Mouse (Mus musculus) gastrocnemius, postnatal 4 days (tissue): Measurements from ENCODE around the gene Usp34. TPM values are rescaled to one million over a fixed set of nuclear protein-coding genes. Genes with fewer than 3 reads are reported as not detected.
"Not testable (repeated sequence)": the region's sequence is repeated elsewhere in the genome, so short reads cannot be mapped to it uniquely, and the experiment has no call there.

Experiments
- DNase-seq, 2 experiments: peaks; one replicate each; pipeline ENCODE4 v3.0.0; 2021 to 2022; ENCODE audit warnings: low spot score in 2 of 2, mixed read lengths in 2 of 2
- total RNA-seq, 2 experiments: library from RNA; stranded (reverse); gene quantifications; 2 replicates each; pipeline ENCODE4 v1.2.3; 2021

The Usp34 gene
- total RNA-seq, 2 experiments from 2014 or later = 51.7 to 53.9 TPM

- DNase-seq = no peak
Observed at GRCm38 (mm10) chr11:23335160-23335559, 28.5 kb downstream of the Usp34 start.

- not testable (repeated sequence) for DNase-seq
Observed at GRCm38 (mm10) chr11:23357226-23357625, 50.5 kb downstream of the Usp34 start.

GRCm38 (mm10) chr11:23359687-23360235 lies 53.1 kb downstream of the Usp34 start:
- DNase-seq = not testable (repeated sequence)

- DNase-seq = no peak
Observed at GRCm38 (mm10) chr11:23362305-23362704, 55.6 kb downstream of the Usp34 start.

DNA sequence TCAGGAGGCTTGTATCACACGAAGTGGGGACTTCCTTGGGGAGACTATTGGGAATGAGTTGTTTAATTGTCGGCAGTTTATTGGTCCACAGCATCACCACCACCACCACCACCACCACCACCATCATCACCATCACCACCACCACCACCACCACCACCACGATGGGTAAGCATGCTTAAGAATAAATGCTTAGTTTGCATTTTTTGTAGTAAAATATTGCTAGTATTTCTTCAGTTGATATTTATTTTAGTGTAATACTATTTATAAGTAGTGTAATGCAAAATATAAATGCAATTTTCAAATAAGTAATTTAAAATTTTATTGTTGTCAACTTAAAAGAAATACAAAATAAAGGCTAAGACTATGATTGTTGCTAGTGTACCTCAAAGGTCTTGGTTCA lies 57.7 kb downstream of the Usp34 start:
- no peak for DNase-seq

GRCm38 (mm10) chr11:23372032-23372431 lies 65.3 kb downstream of the Usp34 start:
- no peak for DNase-seq

DNA sequence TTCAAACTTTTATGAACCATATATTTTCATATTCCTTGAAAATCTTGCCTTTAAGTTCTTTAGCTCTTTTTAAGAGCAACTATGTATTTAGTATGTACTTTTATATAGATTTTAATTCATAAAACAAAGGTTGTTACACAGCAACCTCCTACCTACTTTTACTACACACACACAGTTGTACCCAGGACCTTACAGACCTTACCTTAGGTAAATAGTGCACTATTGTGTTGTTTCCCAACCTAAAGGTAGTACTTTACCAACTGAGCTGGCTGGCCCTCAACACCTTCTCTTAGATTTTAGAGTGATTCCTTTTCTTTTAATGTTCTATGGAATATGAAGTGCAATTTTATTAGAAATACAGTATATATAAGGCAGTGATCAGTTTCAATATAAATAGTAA lies 65.8 kb downstream of the Usp34 start:
- no peak for DNase-seq

DNA sequence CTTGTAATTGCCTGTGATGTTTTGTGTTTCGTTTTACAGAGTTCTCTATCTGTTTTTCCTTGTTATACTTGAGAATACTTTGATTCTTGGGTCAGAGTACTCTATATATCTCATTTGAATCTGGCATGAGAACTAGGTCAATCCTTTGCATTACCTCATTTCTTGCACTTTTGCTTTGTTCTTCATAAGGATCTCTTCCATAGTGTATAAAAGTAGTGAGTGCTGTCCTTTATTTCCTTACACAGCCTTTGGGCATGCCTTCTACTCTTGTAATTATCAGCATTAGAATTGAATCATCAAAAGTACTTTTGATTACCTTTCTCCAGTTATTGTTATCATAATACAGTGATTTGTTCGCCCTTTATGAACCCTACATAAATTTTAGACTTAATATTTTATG lies 73.4 kb downstream of the Usp34 start:
- DNase-seq = no peak

DNA sequence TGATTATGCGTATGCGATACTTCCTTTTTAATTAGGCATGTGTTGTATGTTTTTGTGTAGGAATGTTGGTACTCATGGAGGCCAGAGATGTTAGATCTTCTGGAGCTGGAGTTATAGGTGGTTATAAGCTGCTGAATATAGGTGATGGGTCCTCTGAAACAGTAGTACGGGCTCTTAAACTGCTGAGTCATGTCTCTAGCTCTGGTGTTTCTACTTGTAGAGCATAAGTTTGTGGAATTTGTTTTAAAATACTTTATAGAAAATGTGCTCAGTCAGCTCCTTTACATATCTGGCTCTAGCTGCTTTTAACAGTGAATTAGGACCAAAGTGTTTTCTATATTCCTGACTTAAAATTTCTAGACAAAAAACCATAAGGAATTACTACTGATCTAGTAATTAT lies 73.9 kb downstream of the Usp34 start:
- no peak for DNase-seq

GRCm38 (mm10) chr11:23382787-23383186 lies 76.1 kb downstream of the Usp34 start:
- no peak for DNase-seq

- no peak for DNase-seq
Observed at GRCm38 (mm10) chr11:23389649-23390048, 83.0 kb downstream of the Usp34 start.

DNA sequence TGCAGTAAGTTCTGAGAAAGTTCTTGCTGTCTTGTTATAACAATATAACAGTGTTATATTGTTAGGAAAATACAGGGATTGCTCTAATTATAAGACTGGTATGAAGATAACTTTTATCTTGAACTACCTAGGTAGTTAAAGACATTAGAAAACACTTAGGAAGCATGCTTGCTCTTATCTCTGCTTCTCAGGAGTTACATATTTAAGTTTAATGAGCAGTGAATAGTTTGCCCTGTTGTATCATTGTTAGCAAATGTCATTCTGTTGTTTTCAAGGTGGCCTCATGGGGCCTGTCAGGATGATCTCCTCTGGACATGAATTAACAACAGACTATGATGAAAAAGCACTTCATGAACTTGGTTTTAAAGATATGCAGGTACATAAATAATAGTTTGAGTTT lies 85.9 kb downstream of the Usp34 start:
- DNase-seq = no peak

DNA sequence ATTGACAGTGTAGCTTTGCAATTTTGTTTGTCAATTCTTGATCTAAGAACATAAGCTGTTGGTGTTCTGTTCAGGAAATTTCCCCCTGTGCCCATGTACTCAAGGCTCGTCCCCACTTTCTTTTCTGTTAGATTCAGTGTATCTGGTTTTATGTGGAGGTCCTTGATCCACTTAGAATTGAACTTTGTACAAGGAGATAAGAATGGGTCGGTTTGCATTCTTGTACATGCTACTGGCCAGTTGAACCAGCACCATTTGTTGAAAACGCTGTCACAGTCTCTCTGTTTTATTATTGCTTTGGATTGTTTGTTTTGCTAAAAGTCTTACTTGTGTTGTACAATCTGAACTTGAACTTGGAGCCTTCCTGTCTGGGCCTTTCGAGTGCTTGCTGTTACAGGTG lies 89.9 kb downstream of the Usp34 start:
- DNase-seq = no peak

DNA sequence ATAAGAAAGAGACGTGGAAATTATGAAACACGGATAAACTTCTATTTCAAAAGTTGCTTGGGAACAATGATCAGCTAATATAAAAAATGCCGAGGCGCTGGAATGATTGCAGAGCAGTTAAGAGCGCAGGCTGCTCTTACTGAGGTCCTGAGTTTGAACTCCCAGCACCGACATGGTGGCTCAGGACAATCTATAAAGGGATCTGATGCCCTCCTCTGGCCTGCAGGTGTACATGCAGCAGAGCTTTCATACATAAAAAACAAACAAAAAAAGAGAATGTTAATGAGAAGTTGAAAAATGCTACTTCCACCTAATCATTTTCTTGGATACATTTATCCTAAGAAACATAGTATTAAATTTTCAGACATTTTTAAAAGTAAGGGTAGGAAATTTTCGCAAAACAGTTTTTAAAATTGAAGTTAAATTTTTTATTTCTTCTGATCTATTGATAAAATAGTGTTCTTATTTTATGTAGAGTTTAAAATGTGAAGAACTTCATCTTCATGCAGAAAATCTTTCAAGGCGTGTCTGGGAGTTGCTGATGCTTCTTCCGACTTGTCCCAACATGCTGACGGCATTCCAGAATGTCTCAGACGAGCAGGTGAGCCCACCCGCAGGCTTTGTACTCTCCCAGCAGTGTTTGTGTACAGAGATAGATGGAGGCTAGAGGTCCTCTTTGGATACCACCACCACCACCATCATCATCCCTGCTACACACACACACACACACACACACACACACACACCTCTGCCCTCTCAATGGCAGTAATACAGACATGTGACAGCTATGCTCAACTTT lies 94.5 kb downstream of the Usp34 start:
- no peak for DNase-seq

DNA sequence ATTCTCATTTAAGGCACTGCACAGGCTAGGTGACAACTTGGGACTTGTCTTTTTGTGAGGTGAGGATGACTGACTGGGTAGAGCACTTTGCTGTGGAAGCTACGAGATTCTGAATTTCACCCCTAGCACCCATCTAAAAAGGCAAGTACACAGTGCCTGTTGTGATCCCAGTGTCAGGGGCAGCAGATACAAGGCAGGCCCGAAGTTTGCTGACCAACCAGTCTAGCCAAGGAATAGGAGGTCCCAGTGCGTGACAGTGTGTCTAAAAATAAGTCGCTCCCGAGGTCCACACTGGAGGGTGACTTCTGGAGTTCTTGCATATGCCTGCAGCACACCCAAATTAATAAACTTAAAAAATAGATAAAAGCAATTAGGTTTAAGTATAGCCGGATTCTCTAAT lies 121.6 kb downstream of the Usp34 start:
- DNase-seq = no peak

DNA sequence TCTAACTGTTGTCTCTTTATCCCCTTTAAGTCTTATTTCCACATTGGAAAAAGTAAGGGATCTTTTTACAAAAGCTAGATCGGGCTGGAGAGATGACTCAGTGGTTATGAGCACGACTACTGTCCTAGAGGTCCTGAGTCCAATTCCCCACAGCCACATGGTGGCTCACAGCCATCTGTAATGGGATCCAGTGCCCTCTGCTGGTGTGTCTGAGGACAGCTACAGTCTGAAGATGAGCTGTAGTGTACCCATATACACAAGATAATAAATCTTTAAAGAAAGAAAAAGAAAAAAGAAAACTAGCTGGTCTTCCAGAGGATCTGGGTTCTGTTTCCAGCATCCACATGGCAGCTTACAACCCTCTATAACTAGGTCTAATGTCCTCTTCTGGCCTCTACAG lies 123.3 kb downstream of the Usp34 start:
- no peak for DNase-seq

DNA sequence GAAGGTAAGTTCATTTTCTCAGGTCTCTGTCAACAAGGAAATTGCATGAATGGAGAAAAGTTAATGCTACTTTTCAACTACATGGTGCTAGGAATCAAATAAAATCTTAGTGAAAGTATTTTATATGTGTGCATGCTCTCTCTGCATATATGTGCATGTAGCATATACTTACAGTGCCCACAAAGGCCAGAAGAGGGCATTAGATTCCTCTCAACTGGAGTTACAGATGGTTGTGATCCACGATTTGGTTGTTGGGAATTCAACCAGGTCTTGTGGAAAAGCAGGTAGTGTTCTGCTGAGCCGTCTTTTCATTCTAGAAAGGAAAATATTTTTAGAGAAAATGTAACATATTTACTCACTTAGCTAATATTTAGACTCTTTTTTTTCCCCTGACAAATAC lies 129.4 kb downstream of the Usp34 start:
- no peak for DNase-seq

DNA sequence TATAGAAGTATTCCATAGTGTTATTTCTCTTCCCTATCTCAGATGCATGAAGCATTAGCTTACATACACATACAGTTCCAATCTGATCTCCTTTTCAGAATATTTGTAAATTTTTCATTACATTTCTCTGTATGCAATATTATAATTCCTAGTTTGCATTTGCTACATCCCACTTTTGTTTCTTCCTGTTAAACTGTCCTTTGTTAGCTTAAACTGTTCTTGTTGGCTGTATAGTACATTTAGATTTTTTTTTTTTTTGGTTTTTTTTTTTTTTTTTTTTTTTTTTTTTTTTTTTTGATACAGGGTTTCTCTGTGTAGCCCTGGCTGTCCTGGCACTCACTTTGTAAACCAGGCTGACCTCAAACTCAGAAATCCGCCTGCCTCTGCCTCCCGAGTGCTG lies 159.2 kb downstream of the Usp34 start:
- not testable (repeated sequence) for DNase-seq

DNA sequence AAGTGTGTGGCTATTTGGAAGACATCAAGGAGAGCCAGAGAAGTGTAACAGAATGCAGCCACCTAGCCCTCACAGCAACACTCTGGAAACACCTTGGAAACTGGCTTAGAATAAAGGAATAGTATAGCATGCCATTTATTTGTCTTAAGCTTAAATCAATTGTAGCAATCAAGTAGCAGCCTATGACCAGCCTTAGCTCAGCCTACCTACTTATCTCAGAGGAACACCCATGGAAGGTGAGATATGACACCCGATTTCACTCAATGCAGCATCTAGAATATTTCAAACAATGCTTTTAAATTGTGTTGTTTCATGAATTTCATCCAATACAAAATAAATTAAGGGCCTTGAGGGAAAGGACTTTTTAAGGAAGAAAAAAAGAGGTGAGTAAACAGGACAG lies 183.3 kb downstream of the Usp34 start:
- DNase-seq = no peak

- DNase-seq = no peak
Observed at GRCm38 (mm10) chr11:23492048-23492790, 185.5 kb downstream of the Usp34 start.

DNA sequence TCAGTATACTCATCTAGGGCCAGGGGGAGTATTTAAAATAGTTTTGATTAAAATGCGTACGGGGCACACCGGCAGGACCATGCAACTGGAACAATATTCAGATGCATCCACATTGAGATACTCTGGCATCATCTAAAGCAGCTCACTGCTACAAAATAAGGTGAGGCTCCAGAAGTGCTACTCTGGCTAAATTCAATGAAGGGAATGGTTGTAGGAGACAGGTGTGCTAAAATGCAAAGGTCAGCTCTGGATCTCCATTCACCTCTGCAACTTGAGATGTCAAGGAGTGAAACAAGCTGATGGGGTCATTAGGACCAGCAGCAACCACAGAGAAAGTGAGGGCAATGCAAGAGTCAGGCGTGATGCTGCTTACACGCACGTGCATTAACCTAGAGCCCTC lies 188.5 kb downstream of the Usp34 start:
- DNase-seq = no peak

- DNase-seq = no peak
Observed at GRCm38 (mm10) chr11:23496661-23497060, 190.0 kb downstream of the Usp34 start.
